Mouse (Mus musculus) embryo, embryonic 11.5 days (tissue): ENCODE measurements at regions not wholly inside any gene's neighbourhood (a gene's known extent, or its start where the extent isn't known, plus 50 kb on each side); places are given as distances from the start of the nearest gene placed in this dataset.
"Not testable (repeated sequence)": the region's sequence is repeated elsewhere in the genome, so short reads cannot be mapped to it uniquely, and the experiment has no call there.

Experiments
- DNase-seq: peaks from one replicate; pipeline ENCODE4 v3.0.0-alpha.2; 2012; ENCODE audit warnings: low read depth, low spot score

DNA sequence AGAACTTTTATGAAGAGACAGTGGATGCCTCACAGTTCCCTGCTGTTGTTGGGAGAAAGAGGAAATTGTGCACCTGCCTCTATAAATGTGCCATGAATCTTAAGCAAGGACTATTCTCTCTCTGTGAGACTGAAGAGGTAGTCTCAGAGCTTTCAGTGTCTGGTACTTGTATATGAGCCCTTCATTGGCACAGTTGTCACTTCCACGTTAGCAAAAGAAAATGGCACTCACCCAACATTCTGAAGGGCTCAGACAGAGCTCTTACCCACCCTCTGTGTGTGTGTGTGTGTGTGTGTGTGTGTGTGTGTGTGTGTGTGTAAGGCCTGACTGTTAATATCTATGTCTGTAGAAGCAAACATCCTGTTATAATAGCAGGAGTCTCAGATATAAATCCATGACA is 75.6 kb upstream of the Lhfpl3 start:
- no peak for DNase-seq

DNA sequence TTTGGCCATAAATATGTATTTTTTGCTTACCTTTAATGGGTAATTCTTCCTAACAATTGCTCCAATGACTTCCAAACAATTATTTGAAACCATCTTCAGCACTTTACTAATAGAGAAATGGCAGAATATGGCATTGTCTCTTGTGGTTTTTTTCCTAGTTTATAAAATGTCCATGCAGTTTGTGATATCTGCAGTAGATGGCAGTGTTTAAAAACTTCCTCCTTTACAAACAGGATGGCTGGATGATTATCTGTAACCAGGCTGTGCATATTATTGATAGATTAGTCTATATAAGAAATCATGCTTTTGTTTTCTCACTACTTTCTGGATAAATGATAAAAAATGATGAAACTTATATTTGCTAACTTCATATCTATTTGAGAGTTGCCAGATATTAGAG is 91.0 kb upstream of the Orc5 start:
- peak; percentile 1 for DNase-seq

DNA sequence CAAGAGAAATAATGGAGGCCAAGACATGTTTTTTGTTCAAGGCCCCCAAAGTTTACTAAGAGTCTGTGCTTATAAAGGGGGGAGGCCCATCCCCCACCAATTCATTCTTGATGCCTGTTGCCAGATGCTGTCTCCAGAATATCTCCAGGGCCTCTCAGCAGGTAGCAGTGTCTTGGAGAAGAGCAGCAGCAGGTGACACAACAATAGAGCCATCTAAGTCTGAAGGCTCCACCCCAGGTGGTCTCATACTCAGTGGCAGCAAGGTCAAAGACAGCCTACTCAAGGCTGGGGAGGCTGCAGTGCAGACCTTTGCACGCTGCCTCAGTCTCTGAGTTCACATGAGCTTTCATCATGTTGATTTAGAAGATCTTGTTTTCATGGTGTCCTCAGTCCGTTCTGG is 66.8 kb upstream of the Orc5 start:
- not testable (repeated sequence) for DNase-seq
